Mouse (Mus musculus): ENCODE measurements around the gene Stmn1.

The Stmn1 gene

DNA sequence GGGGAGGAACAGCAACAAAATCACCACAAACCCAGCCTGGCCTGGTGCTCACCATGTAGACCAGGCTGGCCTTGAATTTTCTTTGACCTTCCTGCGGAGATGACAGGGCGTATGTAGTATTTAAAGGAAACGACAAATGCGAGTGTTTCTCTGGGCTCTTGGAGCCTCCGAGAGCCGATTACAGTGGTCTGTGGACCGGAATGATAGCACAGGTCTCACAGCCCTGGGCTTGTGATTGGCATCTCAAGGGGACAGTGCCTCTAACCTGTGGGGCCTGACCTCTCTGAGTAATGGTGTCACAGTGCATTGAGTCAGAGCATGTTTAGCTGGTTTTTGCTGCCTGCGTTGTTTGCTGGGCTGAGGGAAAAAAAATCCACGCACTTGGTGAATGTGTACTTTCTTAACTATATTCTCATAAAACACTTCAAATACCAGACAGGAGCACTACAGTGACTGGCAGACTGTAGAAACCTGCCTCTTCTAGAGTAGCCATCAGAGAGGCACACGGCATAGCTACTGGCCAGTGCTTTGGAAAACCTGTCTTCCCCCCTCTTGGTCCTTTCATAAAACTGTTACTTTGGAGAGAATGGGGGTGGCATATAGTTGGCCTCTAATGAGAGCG lies 46.3 kb downstream of the Stmn1 start:
- no peak for DNase-seq (ENCODE audit: inconsistent ontology term)

DNA sequence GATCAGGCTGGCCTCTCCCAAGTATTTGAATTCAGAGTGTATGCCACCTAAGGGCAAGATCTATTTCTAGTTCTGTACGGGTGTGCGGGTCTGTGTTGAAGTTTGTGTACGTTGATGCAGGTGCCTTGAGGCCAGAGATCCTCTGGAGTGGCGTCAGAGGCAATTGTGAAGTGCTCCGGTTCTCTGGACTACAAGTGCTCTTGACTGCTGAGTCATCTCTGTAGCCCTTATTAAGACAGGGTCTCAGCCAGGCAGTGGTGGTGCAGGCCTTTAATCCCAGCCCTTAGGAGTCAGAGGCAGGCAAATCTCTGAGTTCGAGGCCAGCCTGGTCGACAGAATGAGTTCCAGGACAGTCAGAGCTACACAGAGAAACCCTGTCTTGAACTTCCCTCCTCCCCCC lies 47.5 kb downstream of the Stmn1 start:
- no peak for DNase-seq (ENCODE audit: inconsistent ontology term)

DNA sequence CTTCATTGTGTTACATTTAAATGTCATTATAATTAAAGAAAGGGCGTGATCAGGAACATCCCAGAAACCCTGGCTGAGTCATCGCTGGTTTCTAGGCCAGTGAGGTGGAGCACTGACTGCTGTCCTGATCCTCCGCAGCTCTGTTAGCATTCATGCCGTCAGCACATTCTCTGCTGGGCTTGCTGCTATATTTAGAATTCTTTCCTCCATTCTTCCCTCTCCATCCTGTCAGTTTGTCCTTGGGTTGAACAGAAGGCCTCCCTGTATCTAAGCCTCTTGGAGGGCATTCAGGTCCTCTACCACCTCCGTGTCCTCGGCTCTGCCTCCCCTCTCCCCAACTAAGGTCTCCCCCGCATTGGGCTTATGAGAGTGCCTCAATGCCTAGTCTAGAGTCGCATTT lies 48.9 kb downstream of the Stmn1 start:
- peak; percentile 53 for DNase-seq (ENCODE audit: inconsistent ontology term)

DNA sequence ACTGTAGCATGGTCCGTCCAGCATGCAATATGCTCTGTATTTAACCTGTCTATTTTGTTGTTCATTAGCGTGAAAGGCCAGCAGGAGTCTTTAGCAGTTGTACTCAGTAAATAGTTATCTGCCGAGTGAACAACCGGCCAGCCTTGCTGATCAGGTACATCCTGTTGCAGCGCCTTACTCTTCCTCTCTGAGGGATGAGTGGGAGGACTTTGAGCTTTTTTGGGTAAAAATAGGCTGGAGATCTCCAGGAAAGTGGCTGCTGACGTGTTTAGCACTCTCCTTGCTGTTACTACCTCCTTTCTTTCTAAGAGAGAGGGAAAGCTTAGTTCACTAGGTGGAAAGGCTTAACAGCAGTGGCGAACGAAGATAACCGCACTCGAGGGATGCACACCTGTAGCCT lies 49.6 kb downstream of the Stmn1 start:
- DNase-seq (ENCODE audit: inconsistent ontology term): no peak

DNA sequence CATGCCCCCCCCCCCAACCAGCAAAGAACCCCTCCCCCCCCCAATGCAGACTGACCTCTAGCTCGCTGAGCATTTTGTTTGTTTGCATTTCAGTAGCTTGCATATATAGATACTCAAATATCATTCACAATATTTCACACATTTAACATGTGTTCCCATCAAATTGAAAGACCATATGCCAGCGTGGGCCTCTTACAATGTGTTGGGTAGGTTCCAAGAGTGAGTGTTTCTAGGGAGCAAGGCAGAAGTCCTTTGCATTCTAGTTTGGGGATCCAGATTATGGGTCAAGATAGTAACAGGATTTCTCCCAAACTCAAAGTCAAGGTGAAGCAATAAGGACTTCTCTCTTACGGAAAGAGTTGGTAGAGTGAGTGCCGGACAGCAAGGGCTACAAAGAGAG lies 50.4 kb downstream of the Stmn1 start:
- no peak for DNase-seq (ENCODE audit: inconsistent ontology term)

DNA sequence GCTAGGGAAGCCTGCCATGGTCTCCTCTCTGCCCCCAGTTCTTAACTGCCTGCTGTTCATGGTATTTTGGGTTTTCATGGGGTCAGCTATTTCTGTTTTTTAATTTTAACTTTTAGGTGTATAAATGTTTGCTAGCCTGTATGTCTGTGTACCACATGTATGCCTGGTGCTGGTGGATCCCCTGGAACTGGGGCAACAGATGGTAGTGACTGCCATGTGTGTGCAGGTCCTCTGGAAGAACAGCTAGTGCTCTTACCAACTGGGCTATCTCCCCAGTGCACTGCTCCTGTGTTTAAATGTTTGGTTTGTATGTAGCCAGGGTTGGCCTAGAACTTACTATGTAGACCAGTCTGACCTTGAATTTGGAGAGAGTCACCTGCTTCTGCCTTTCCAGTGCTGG lies 51.2 kb downstream of the Stmn1 start:
- no peak for DNase-seq (ENCODE audit: inconsistent ontology term)

Data from Muller cell, postnatal 12 days (primary cell).